Mouse (Mus musculus) C2C12 (cell line): ENCODE results near the gene Pole. TPM values are rescaled to one million over a fixed set of nuclear protein-coding genes. Genes with fewer than 3 reads are reported as not detected.

ENCODE experiments used
- H3K27me3 ChIP-seq: one replicate; pipeline ENCODE4 v1.6.1; 2011; ENCODE audit not compliant: control insufficient read depth, insufficient read depth, insufficient read length
- H3K36me3 ChIP-seq: one replicate; pipeline ENCODE4 v1.6.1; 2011; ENCODE audit not compliant: control insufficient read depth, insufficient read depth
- H3K4me3 ChIP-seq: one replicate; pipeline ENCODE4 v1.5.1; 2011; ENCODE audit warnings: mild to moderate bottlenecking, control low read depth; ENCODE audit not compliant: poor library complexity, insufficient read depth, severe bottlenecking
- H3K79me2 ChIP-seq: one replicate; pipeline ENCODE4 v1.6.1; 2011; ENCODE audit not compliant: control insufficient read depth, insufficient read depth
- H3K79me3 ChIP-seq: one replicate; pipeline ENCODE4 v1.6.1; 2011; ENCODE audit warnings: low read depth, control low read depth
- H3ac ChIP-seq: one replicate; pipeline ENCODE3; 2011; ENCODE audit warnings: low read depth; ENCODE audit not compliant: control insufficient read depth, insufficient read length
- CEBPB ChIP-seq: IDR thresholded peaks from one replicate; pipeline ENCODE4 v1.6.1; 2011; ENCODE audit warnings: low read depth, mild to moderate bottlenecking, control low read depth, moderate library complexity
- CTCF ChIP-seq: IDR thresholded peaks from one replicate; pipeline ENCODE4 v1.5.1; 2011; ENCODE audit not compliant: control insufficient read depth, insufficient read depth, insufficient read length
- FOSL1 ChIP-seq: IDR thresholded peaks from one replicate; pipeline ENCODE4 v1.8.0; 2011; ENCODE audit warnings: mild to moderate bottlenecking, low read length; ENCODE audit not compliant: poor library complexity, insufficient read depth, severe bottlenecking
- MAX ChIP-seq: IDR thresholded peaks from one replicate; pipeline ENCODE4 v1.6.1; 2011; ENCODE audit warnings: mild to moderate bottlenecking, control low read depth
- MYOD1 ChIP-seq: IDR thresholded peaks from one replicate; pipeline ENCODE4 v1.6.1; 2011; ENCODE audit warnings: low read depth; ENCODE audit not compliant: control insufficient read depth, insufficient read length
- MYOG ChIP-seq: IDR thresholded peaks from one replicate; pipeline ENCODE4 v1.6.1; 2011; ENCODE audit not compliant: control insufficient read depth, insufficient read length; ENCODE audit errors: extremely low read depth
- USF1 ChIP-seq: IDR thresholded peaks from one replicate; pipeline ENCODE4 v1.6.1; 2011; ENCODE audit warnings: low read depth, mild to moderate bottlenecking, control low read depth, moderate library complexity
- polyA plus RNA-seq: library from polyadenylated mRNA; unstranded; fragments of >200 nt; fragmentation: generic; extraction: Trizol; gene quantifications from one replicate; pipeline ENCODE4 v1.2.1, GENCODE M21; 2012; ENCODE audit warnings: missing spikeins

Pole gene
- polyA plus RNA-seq, 1 experiment: 17.4 TPM

DNA sequence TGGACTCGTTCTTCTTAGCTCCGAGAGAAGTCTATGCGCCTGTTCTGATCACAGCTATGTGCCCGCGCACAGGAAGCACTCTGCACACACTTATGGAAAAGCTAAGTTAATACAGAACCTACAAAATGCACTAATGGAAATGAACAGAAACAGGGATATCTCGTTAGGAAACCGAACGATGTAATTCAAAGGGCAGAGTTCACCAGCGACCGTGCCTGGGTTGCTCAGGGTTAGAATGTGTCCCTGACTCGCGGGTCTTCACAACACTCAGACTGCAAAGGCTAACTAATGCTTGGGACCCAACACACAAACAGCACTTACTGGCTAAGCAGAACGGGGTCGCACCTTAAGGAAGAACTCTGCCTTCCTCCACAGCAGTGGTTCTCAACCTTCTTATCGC lies 950 bp upstream of the Pole start:
- peak overlapping the region; percentile 61 for H3ac ChIP-seq
- peaks cover 11% of the 10 kb centered on the region for H3K79me3 ChIP-seq
- H3K36me3 ChIP-seq: peaks cover 12% of the 10 kb centered on the region
- H3K4me3 ChIP-seq: peak overlapping the region; percentile 50
- no peak for TF ChIP-seq FOSL1
- no peak for TF ChIP-seq MAX
- no peak for TF ChIP-seq USF1
- no peak for TF ChIP-seq MYOD1
- no peaks in the 10 kb centered on the region for H3K27me3 ChIP-seq
- H3K79me2 ChIP-seq: peaks cover 24% of the 10 kb centered on the region

DNA sequence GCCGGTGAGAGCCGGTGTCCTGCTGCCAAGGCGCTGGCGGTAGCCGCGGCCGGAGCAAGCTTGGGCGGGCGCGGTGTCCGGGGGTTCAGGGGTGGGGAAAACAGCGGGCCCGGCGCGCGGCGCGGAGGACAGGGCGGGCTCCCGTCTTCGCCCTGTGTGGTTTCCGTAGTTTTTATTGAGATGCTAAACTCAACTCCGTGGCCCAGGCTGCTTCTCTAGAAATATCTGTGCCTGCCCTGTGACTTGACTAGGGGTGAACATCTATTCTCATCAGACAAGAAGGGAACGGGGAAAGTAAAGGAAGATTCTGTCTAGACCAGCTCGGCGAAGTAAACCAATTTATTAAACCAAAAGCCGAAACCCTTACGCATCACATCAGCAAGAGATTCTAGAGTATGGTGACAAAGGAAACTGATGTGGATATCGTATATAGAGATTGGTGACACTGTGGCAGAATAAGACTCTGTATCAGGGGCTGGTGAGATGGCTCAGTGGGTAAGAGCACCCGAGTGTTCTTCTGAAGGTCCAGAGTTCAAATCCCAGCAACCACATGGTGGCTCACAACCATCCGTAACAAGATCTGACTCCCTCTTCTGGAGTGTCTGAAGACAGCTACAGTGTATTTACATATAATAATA lies 459 bp downstream of the Pole start:
- TF ChIP-seq MYOG: no peak
- no peak for TF ChIP-seq MYOD1
- no peak for TF ChIP-seq MAX
- no peak for TF ChIP-seq CTCF
- no peak for TF ChIP-seq FOSL1
- no peak for TF ChIP-seq CEBPB
- TF ChIP-seq USF1: no peak
- Histone ChIP-seq H3K27me3 (no peaks in the 10 kb centered on the region), H3ac (peak overlapping the region; percentile 95), H3K79me2 (peaks cover 24% of the 10 kb centered on the region), H3K36me3 (peaks cover 26% of the 10 kb centered on the region), H3K4me3 (peak overlapping the region; percentile 50), H3K79me3 (peaks cover 11% of the 10 kb centered on the region)

DNA sequence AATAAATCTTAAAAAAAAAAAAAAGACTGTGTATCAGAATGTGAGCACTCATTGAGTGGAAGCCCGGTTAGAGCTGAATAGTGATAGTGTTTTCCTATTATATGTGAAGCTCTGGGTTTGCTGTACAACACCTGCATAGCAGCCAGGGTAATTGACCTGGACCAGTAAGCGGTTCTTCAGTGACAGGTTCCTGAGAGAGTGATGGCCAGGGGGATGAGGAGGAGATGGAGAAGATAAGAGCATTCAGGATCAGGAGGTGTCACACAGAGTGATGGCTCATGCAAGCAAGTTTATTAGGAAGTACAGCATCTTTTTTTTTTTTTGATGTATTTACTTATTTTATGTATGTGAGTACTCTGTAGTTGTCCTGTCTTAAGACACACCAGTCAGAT lies 974 bp downstream of the Pole start:
- no peak overlapping the region for H3K4me3 ChIP-seq
- peaks cover 11% of the 10 kb centered on the region for H3K79me3 ChIP-seq
- H3ac ChIP-seq: no peak overlapping the region
- peaks cover 29% of the 10 kb centered on the region for H3K36me3 ChIP-seq
- H3K27me3 ChIP-seq: no peaks in the 10 kb centered on the region
- H3K79me2 ChIP-seq: peaks cover 24% of the 10 kb centered on the region
- TF ChIP-seq CEBPB (no peak), USF1 (no peak), MAX (no peak), MYOG (no peak), FOSL1 (no peak), MYOD1 (no peak), CTCF (no peak)

DNA sequence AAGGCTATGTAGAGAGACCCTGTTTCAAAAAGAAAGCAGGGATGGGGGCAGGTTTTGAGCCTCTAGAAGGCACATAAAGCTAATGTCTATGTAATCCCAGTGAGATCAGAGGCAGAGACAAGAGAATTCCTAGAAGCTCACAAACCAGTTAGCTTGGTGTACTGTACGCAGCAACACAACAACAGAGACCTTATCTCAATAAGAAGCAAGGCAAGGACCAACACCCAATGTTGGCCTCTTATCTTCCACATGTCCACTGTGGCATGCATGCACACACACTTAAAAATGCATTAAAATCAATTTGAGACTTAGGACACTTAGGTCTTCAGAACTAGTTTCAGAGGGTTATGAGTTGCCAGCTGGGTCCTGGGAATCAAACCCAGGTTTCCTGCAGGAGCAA lies 5.5 kb downstream of the Pole start:
- Histone ChIP-seq H3K79me2 (peaks cover 21% of the 10 kb centered on the region), H3K79me3 (peaks cover 10% of the 10 kb centered on the region), H3K4me3 (no peak overlapping the region), H3K27me3 (no peaks in the 10 kb centered on the region), H3ac (no peak overlapping the region), H3K36me3 (peaks cover 59% of the 10 kb centered on the region)
- TF ChIP-seq CTCF (no peak), MYOD1 (no peak), MYOG (no peak), MAX (no peak), FOSL1 (no peak), CEBPB (no peak), USF1 (no peak)

DNA sequence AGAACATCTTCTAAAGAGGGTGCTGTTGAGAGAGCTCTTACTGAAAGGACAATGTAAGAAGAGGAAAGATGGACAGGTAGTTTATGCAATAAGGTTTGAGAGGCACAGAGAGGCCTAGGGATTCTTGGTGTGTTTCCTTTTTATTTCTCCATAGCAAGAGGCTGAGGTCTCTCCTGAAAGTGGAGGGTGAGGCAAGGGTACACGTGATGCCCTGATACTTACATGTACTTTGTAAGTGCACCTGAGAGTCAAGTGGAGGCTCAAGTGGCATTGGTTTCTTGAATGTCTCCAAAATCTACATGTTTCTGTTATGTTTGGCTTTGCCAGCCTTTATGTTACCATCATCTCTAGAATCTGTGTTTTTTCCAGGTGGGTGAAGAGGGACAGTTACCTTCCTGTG lies 10.5 kb downstream of the Pole start:
- Histone ChIP-seq H3K27me3 (no peaks in the 10 kb centered on the region), H3K36me3 (peaks cover 73% of the 10 kb centered on the region), H3K79me2 (no peaks in the 10 kb centered on the region), H3ac (no peak overlapping the region), H3K4me3 (no peak overlapping the region), H3K79me3 (no peaks in the 10 kb centered on the region)
- no peak for TF ChIP-seq MYOD1
- no peak for TF ChIP-seq USF1
- no peak for TF ChIP-seq CEBPB
- no peak for TF ChIP-seq MYOG
- TF ChIP-seq CTCF: no peak
- no peak for TF ChIP-seq MAX
- no peak for TF ChIP-seq FOSL1

DNA sequence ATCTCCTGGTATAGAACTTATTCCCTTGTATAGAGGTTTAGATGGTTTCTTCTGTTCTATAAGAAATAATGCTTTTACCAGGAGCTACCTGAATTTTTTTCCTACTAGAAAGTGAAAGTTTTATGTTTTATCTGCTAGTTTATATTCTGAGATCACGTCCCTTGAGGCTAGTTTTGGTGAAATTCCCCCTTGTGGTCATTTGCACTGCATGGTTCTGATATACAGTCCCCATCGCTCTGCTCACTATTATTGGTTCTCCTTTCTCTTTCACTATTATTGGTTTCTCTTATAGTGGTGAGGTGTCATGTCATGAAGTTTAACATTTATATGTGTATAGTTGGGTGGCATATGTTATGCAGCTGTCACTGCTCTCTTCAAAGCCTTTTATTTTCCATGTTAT lies 14.5 kb downstream of the Pole start:
- H3K79me3 ChIP-seq: no peaks in the 10 kb centered on the region

More for the DNA sequence above, 14.5 kb downstream of the Pole start:
- TF ChIP-seq CEBPB (no peak), USF1 (no peak), MYOD1 (no peak), MYOG (no peak), CTCF (no peak), MAX (no peak), FOSL1 (no peak)
- Histone ChIP-seq H3K36me3 (peaks cover 80% of the 10 kb centered on the region), H3ac (no peak overlapping the region), H3K4me3 (no peak overlapping the region), H3K27me3 (no peaks in the 10 kb centered on the region), H3K79me2 (no peaks in the 10 kb centered on the region)
